Mouse (Mus musculus): ENCODE measurements around the gene Magi3.

Magi3 gene

GRCm38 (mm10) chr3:104220295-104220965, at the start of gene Magi3:
Magi3 (minus strand) TSS chr3:104220374.
- DNase-seq (ENCODE audit: low spot score) = peak; percentile 88

- DNase-seq (ENCODE audit: low spot score) = no peak
Observed at GRCm38 (mm10) chr3:104264530-104265145, 44.5 kb upstream of the Magi3 start.

GRCm38 (mm10) chr3:104260221-104260620, 40.0 kb upstream of the Magi3 start:
- DNase-seq (ENCODE audit: low spot score) = no peak

- DNase-seq (ENCODE audit: low spot score) = no peak
Observed at GRCm38 (mm10) chr3:104259168-104259567, 39.0 kb upstream of the Magi3 start.

- DNase-seq (ENCODE audit: low spot score) = no peak
Observed at GRCm38 (mm10) chr3:104257041-104257440, 36.9 kb upstream of the Magi3 start.

- no peak for DNase-seq (ENCODE audit: low spot score)
Observed at GRCm38 (mm10) chr3:104253760-104254159, 33.6 kb upstream of the Magi3 start.

GRCm38 (mm10) chr3:104247850-104248249, 27.7 kb upstream of the Magi3 start:
- DNase-seq (ENCODE audit: low spot score) = no peak

GRCm38 (mm10) chr3:104247057-104247456, 26.9 kb upstream of the Magi3 start:
- DNase-seq (ENCODE audit: low spot score) = no peak

- no peak for DNase-seq (ENCODE audit: low spot score)
Observed at GRCm38 (mm10) chr3:104244373-104244772, 24.2 kb upstream of the Magi3 start.

- no peak for DNase-seq (ENCODE audit: low spot score)
Observed at GRCm38 (mm10) chr3:104243972-104244371, 23.8 kb upstream of the Magi3 start.

GRCm38 (mm10) chr3:104239785-104240184, 19.6 kb upstream of the Magi3 start:
- no peak for DNase-seq (ENCODE audit: low spot score)

- no peak for DNase-seq (ENCODE audit: low spot score)
Observed at GRCm38 (mm10) chr3:104239376-104239775, 19.2 kb upstream of the Magi3 start.

GRCm38 (mm10) chr3:104237846-104238440, 17.8 kb upstream of the Magi3 start:
- DNase-seq (ENCODE audit: low spot score) = no peak

- no peak for DNase-seq (ENCODE audit: low spot score)
Observed at GRCm38 (mm10) chr3:104236029-104236428, 15.9 kb upstream of the Magi3 start.

GRCm38 (mm10) chr3:104235099-104235498, 14.9 kb upstream of the Magi3 start:
- no peak for DNase-seq (ENCODE audit: low spot score)

GRCm38 (mm10) chr3:104233366-104234312, 13.5 kb upstream of the Magi3 start:
- no peak for DNase-seq (ENCODE audit: low spot score)

- DNase-seq (ENCODE audit: low spot score) = no peak
Observed at GRCm38 (mm10) chr3:104227438-104228111, 7.4 kb upstream of the Magi3 start.

- no peak for DNase-seq (ENCODE audit: low spot score)
Observed at GRCm38 (mm10) chr3:104226731-104227130, 6.6 kb upstream of the Magi3 start.

- DNase-seq (ENCODE audit: low spot score) = no peak
Observed at GRCm38 (mm10) chr3:104221156-104221555, 982 bp upstream of the Magi3 start.

- peak; percentile 15 for DNase-seq (ENCODE audit: low spot score)
Observed at GRCm38 (mm10) chr3:104219531-104220294, 461 bp downstream of the Magi3 start.

GRCm38 (mm10) chr3:104218926-104219325, 1.2 kb downstream of the Magi3 start:
- DNase-seq (ENCODE audit: low spot score) = no peak

Data from ovary, postnatal 10 days (tissue).